Mouse (Mus musculus) midbrain, embryonic 16.5 days (tissue): ENCODE measurements around the gene Cd300ld3. TPM values are rescaled to one million over a fixed set of nuclear protein-coding genes. Genes with fewer than 3 reads are reported as not detected.
A peak's percentile ranks its signal among the peaks of the same experiment; 100 is the strongest.

Source experiments
- ATAC-seq: fragments of 200-750 bp; cut with Nextera tagmentation; 2 replicates; pipeline ENCODE4 v1.8.0; 2017; ENCODE audit warnings: moderate TSS enrichment
- H3K27ac ChIP-seq: fragments of 300-500 bp; sonication (generic); 2 replicates; pipeline ENCODE4 v1.5.1; 2014; ENCODE audit warnings: mild to moderate bottlenecking, low read length, mixed read lengths
- H3K27me3 ChIP-seq: fragments of 300-500 bp; sonication (generic); 2 replicates; pipeline ENCODE4 v1.6.1; 2014; ENCODE audit warnings: low read depth, low read length, mixed read lengths; ENCODE audit not compliant: control insufficient read depth, insufficient read depth
- H3K36me3 ChIP-seq: fragments of 300-500 bp; sonication (generic); 2 replicates; pipeline ENCODE4 v1.6.1; 2014; ENCODE audit warnings: mild to moderate bottlenecking, low read length, moderate library complexity, mixed read lengths; ENCODE audit not compliant: control insufficient read depth, insufficient read depth
- H3K4me1 ChIP-seq: fragments of 300-500 bp; sonication (generic); 2 replicates; pipeline ENCODE4 v1.6.1; 2014; ENCODE audit warnings: mild to moderate bottlenecking, low read length, mixed read lengths; ENCODE audit not compliant: control insufficient read depth, insufficient read depth
- H3K4me2 ChIP-seq: fragments of 300-500 bp; sonication (generic); 2 replicates; pipeline ENCODE4 v1.6.1; 2014; ENCODE audit warnings: mild to moderate bottlenecking, low read length, mixed read lengths
- H3K4me3 ChIP-seq: fragments of 300-500 bp; sonication (generic); 2 replicates; pipeline ENCODE4 v1.5.1; 2014; ENCODE audit warnings: low read depth, mild to moderate bottlenecking, low read length, moderate library complexity, mixed read lengths
- H3K9ac ChIP-seq: fragments of 300-500 bp; sonication (generic); 2 replicates; pipeline ENCODE4 v1.6.1; 2014; ENCODE audit warnings: low read depth, low read length, mixed read lengths
- H3K9me3 ChIP-seq: fragments of 300-500 bp; sonication (generic); replicated peaks from 2 replicates; pipeline ENCODE4 v1.6.1; 2014; ENCODE audit warnings: mild to moderate bottlenecking, low read length, mixed read lengths; ENCODE audit not compliant: control insufficient read depth, poor library complexity, severe bottlenecking
- WGBS: fragments of 180-500 bp; shearing (Covaris S2); extraction: QIAGEN DNeasy Blood & Tissue Kit; methylation state at CpG from one replicate; pipeline ENCODE4 v1.1.7; 2014; 5-methylcytosine and 5-hydroxymethylcytosine counted together
- polyA plus RNA-seq: library from polyadenylated mRNA; unstranded; fragments of >200 nt; fragmentation: Nextera tagmentation; extraction: Ambion mirVana; gene quantifications from 2 replicates; pipeline ENCODE4 v1.2.1, GENCODE M21; 2015

Cd300ld3 gene
- not detected in 2 replicates for polyA plus RNA-seq

GRCm38 (mm10) chr11:115048259-115048658 is at the start of gene Cd300ld3:
Cd300ld3 (minus strand) TSS chr11:115048409.
- Histone ChIP-seq H3K27me3 (no peaks in the 10 kb centered on the region), H3K36me3 (no peaks in the 10 kb centered on the region), H3K9ac (no peak within 1 kb of the TSS), H3K27ac (no peak within 1 kb of the TSS), H3K9me3 (no peaks in the 10 kb centered on the region), H3K4me3 (no peak within 1 kb of the TSS), H3K4me2 (no peak within 1 kb of the TSS), H3K4me1 (no peaks in the 10 kb centered on the region)
- 87% methylated on average over 2 of the region's 2 CpGs for WGBS
- no peak for ATAC-seq

- H3K9ac ChIP-seq: 0 out of 2 replicates have a peak overlapping the region, but pooled peaks have one; percentile 54
- ATAC-seq: no peak
- no peak overlapping the region for H3K27ac ChIP-seq
- H3K4me3 ChIP-seq: peak overlapping the region; percentile 30; the same call in 1 of the 2 replicates
- H3K27me3 ChIP-seq: peaks cover 16% of the 10 kb centered on the region
- H3K4me2 ChIP-seq: peak overlapping the region; percentile 56
- no peaks in the 10 kb centered on the region for H3K9me3 ChIP-seq
- no peaks in the 10 kb centered on the region for H3K36me3 ChIP-seq
- peaks cover 10% of the 10 kb centered on the region for H3K4me1 ChIP-seq
- whole genome bisulfite sequencing: 7% methylated on average over 4 of the region's 4 CpGs
Measured at GRCm38 (mm10) chr11:115092140-115092539, 43.9 kb upstream of the Cd300ld3 start.

DNA sequence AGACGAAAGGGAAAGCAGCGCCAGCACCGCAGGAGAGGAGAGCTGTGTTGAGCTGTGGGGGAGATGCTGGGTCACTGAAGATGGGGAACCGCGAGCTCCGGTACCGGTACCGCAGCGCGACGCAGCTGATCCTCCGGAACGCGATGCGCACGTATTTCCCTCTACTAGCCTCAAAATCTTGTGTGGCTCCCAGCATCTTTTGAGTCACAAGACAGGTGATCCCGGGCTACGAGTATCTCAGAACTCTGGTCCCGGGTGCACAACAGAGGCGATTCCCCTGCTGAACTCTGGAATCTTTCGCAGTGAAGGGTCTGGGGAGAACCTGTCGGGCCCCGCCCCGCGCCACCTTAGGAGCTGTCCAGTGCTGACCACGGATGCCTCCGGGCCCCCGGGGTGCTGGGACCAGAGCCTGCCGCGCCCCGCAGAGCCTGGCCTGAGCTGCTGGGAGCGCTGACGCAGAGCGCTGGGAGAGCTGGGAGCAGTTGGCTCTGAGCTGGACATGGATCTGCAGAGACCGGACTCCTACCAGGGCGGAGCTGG is 43.2 kb upstream of the Cd300ld3 start, which contains the start of gene Rab37:
Rab37 (plus strand) TSS at position 70 of the 540 bp plus-strand sequence.
- 2% methylated on average over 36 of the region's 36 CpGs for WGBS
- Histone ChIP-seq H3K27ac (no peak within 1 kb of the TSS), H3K27me3 (peaks cover 16% of the 10 kb centered on the region), H3K4me3 (peak within 1 kb of the TSS; percentile 30), H3K4me2 (peak within 1 kb of the TSS; percentile 56), H3K9ac (peak within 1 kb of the TSS; percentile 54), H3K36me3 (no peaks in the 10 kb centered on the region), H3K4me1 (peaks cover 10% of the 10 kb centered on the region), H3K9me3 (no peaks in the 10 kb centered on the region)
- no peak for ATAC-seq

- H3K4me3 ChIP-seq: no peak overlapping the region
- 57% methylated on average over 6 of the region's 6 CpGs for WGBS
- ATAC-seq: no peak
Measured at GRCm38 (mm10) chr11:115089853-115090252, 41.6 kb upstream of the Cd300ld3 start.

GRCm38 (mm10) chr11:115086213-115086612 is 38.0 kb upstream of the Cd300ld3 start:
- Histone ChIP-seq H3K4me1 (peaks cover 5% of the 10 kb centered on the region; the same call in 1 of the 2 replicates), H3K4me3 (no peak overlapping the region), H3K27me3 (peaks cover 6% of the 10 kb centered on the region), H3K36me3 (no peaks in the 10 kb centered on the region), H3K9me3 (no peaks in the 10 kb centered on the region), H3K27ac (no peak overlapping the region), H3K4me2 (no peak overlapping the region), H3K9ac (no peak overlapping the region)
- WGBS: 70% methylated on average over 7 of the region's 7 CpGs
- ATAC-seq: no peak

More at GRCm38 (mm10) chr11:115089853-115090252, 41.6 kb upstream of the Cd300ld3 start:
- H3K9me3 ChIP-seq: no peaks in the 10 kb centered on the region
- peaks cover 11% of the 10 kb centered on the region for H3K4me1 ChIP-seq
- no peak overlapping the region for H3K9ac ChIP-seq
- peaks cover 16% of the 10 kb centered on the region for H3K27me3 ChIP-seq
- no peak overlapping the region for H3K27ac ChIP-seq
- no peaks in the 10 kb centered on the region for H3K36me3 ChIP-seq
- no peak overlapping the region for H3K4me2 ChIP-seq

- Histone ChIP-seq H3K27me3 (no peaks in the 10 kb centered on the region), H3K4me2 (no peak overlapping the region), H3K4me1 (peaks cover 5% of the 10 kb centered on the region; the same call in 1 of the 2 replicates), H3K9me3 (no peaks in the 10 kb centered on the region), H3K9ac (no peak overlapping the region), H3K27ac (no peak overlapping the region), H3K36me3 (no peaks in the 10 kb centered on the region), H3K4me3 (no peak overlapping the region)
- ATAC-seq: no peak
- WGBS: 44% methylated on average over 8 of the region's 8 CpGs
Measured at GRCm38 (mm10) chr11:115085064-115085463, 36.9 kb upstream of the Cd300ld3 start.

- 0 out of 2 replicates have a peak, but pooled peaks have one; percentile 28 for ATAC-seq
- peaks cover 5% of the 10 kb centered on the region; the same call in 1 of the 2 replicates for H3K4me1 ChIP-seq
- H3K4me3 ChIP-seq: no peak overlapping the region
- 25% methylated on average over 12 of the region's 12 CpGs for WGBS
- no peaks in the 10 kb centered on the region for H3K27me3 ChIP-seq
- no peak overlapping the region for H3K4me2 ChIP-seq
- H3K27ac ChIP-seq: no peak overlapping the region
- H3K36me3 ChIP-seq: no peaks in the 10 kb centered on the region
- H3K9me3 ChIP-seq: no peaks in the 10 kb centered on the region
- H3K9ac ChIP-seq: no peak overlapping the region
Measured at GRCm38 (mm10) chr11:115084595-115084994, 36.4 kb upstream of the Cd300ld3 start.

DNA sequence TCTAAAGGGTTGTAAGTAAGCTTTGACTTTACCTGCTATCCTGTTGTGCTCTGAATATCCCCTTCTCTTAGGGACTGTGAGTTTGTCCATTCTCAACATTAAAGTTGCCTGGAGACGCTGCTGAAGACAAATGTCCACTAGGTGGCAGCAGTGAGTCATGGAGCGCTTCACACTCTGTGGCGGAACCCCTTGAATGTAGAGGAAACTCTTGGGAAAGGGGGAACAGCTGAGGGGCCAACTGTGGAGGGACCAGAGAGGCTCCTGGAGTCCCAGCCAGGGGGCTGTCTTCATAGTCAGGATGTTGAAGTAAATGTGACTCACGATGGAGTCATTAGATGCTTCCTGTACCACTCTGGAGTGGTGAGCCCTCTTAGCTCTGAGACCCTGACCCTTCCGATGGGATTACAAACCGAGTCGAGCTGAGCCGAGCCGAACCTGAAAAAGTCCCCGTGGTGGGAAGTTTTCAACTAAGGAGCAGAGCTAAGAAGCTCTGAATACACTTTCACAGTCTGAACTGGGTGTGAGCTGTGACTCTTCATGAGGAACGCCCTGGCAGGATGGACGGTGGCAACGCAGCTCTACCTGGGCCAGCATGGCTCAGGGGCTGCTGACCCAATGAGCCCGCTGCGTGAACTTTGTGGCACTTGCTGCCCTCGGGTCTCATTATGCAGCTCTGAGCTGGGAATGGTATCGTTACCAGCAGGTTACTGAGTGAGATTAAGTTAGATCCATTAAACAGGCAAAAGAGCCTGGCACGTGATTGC is 35.3 kb upstream of the Cd300ld3 start:
- peaks cover 5% of the 10 kb centered on the region; the same call in 1 of the 2 replicates for H3K4me1 ChIP-seq
- H3K27me3 ChIP-seq: no peaks in the 10 kb centered on the region
- H3K4me2 ChIP-seq: no peak overlapping the region
- H3K27ac ChIP-seq: no peak overlapping the region
- peak; percentile 64; the same call in 1 of the 2 replicates for ATAC-seq
- H3K4me3 ChIP-seq: no peak overlapping the region
- H3K9ac ChIP-seq: no peak overlapping the region
- no peaks in the 10 kb centered on the region for H3K9me3 ChIP-seq
- H3K36me3 ChIP-seq: no peaks in the 10 kb centered on the region
- WGBS: 34% methylated on average over 18 of the region's 18 CpGs

GRCm38 (mm10) chr11:115082196-115082595 is 34.0 kb upstream of the Cd300ld3 start:
- no peak overlapping the region for H3K27ac ChIP-seq
- no peaks in the 10 kb centered on the region for H3K27me3 ChIP-seq
- H3K4me3 ChIP-seq: no peak overlapping the region
- H3K9ac ChIP-seq: no peak overlapping the region
- ATAC-seq: no peak
- H3K9me3 ChIP-seq: no peaks in the 10 kb centered on the region
- no peaks in the 10 kb centered on the region for H3K36me3 ChIP-seq
- WGBS: 78% methylated on average over 6 of the region's 6 CpGs
- peaks cover 5% of the 10 kb centered on the region; the same call in 1 of the 2 replicates for H3K4me1 ChIP-seq
- H3K4me2 ChIP-seq: no peak overlapping the region
